Mouse (Mus musculus): ENCODE measurements around the gene Clca3a1. TPM values are rescaled to one million over a fixed set of nuclear protein-coding genes. Genes with fewer than 3 reads are reported as not detected.

Gene Clca3a1
- total and polyA plus RNA-seq, 2 experiments: 2.6 to 5.0 TPM

DNA sequence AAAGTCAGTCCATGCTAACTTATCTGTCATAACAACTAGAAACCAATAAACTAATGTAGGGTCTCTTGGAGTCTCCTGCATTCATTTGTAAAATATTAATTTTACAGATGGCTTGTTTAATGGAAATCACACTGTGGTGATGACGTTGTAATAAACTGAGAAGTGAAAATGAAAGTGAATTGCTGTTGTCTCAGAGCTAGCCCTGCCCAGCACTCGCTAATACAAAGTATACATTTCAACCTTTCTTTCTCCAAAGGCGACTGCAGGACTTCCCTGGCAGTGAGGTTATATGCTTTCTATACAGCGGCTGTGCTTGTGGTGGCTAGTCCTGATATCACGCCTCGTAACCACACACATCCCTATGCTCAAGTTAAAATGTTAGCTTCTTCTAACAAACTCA, 56.8 kb downstream of the Clca3a1 start:
- Histone ChIP-seq H3K4me1 (ENCODE audit: control insufficient read depth, insufficient read depth, low read length) (0 out of 2 replicates have a peak, but pooled peaks cover 3% of the 10 kb centered on the region), H3K79me2 (ENCODE audit: control insufficient read depth, insufficient read depth, low read length) (no peaks in the 10 kb centered on the region; the same call in 1 of the 2 replicates), H3K9ac (ENCODE audit: low read depth, low read length) (no peak overlapping the region), H3K36me3 (ENCODE audit: control insufficient read depth, insufficient read depth, low read length) (peaks cover 32% of the 10 kb centered on the region), H3K27me3 (ENCODE audit: control insufficient read depth, insufficient read depth, low read length) (no peaks in the 10 kb centered on the region), H3K27ac (replicated peaks; ENCODE audit: insufficient read depth, low read depth, low read length) (no peak overlapping the region), H3K4me3 (ENCODE audit: insufficient read depth, low read depth, low read length) (no peak overlapping the region)
- no peak for DNase-seq (ENCODE audit: extremely low read depth, low read depth, low spot score)
- TF ChIP-seq POLR2A (IDR thresholded peaks at IDR 0.05; ENCODE audit: extremely low read depth, insufficient read depth, low read length) (no peak), CTCF (IDR thresholded peaks at IDR 0.05; ENCODE audit: low read depth, low read length) (no peak)
- 52% methylated on average over 6 of the region's 6 CpGs for WGBS

DNA sequence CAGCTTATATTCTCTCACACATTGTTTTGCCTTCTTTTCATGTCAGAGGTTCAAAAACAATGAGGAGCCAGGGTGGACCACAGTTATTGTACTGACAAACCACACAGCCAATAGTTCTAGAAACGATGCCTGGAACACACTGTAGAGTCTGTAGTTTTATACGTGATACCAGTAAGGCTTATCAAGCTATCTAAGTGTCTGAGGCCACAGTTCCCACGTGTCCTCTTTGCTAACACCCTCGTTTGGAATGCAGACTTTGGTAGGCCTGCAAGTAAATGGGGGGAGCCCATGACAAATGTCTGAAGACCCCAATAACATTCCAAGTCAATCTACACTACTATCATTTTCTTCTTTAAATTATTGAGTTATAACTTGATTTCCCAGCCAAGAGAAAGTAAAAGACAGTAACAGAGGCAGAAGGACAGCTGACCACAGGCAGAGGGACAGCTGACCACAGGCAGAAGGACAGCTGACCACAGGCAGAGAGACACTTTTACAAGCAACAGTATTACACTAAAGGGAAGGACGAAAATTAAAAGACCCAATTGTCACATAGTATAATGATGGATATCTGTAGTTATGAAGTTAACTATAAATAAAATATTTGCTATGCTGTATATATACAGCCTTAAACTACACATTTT, 61.9 kb downstream of the Clca3a1 start:
- Histone ChIP-seq H3K36me3 (ENCODE audit: control insufficient read depth, insufficient read depth, low read length) (peaks cover 53% of the 10 kb centered on the region), H3K4me3 (ENCODE audit: insufficient read depth, low read depth, low read length) (no peak overlapping the region), H3K4me1 (ENCODE audit: control insufficient read depth, insufficient read depth, low read length) (no peaks in the 10 kb centered on the region; the same call in 1 of the 2 replicates), H3K79me2 (ENCODE audit: control insufficient read depth, insufficient read depth, low read length) (no peaks in the 10 kb centered on the region), H3K27me3 (ENCODE audit: control insufficient read depth, insufficient read depth, low read length) (no peaks in the 10 kb centered on the region), H3K27ac (replicated peaks; ENCODE audit: insufficient read depth, low read depth, low read length) (no peak overlapping the region), H3K9ac (ENCODE audit: low read depth, low read length) (no peak overlapping the region)
- 87% methylated on average over 5 of the region's 5 CpGs for WGBS
- TF ChIP-seq CTCF (IDR thresholded peaks at IDR 0.05; ENCODE audit: low read depth, low read length) (no peak), POLR2A (IDR thresholded peaks at IDR 0.05; ENCODE audit: extremely low read depth, insufficient read depth, low read length) (no peak)
- no peak for DNase-seq (ENCODE audit: extremely low read depth, low read depth, low spot score)

DNA sequence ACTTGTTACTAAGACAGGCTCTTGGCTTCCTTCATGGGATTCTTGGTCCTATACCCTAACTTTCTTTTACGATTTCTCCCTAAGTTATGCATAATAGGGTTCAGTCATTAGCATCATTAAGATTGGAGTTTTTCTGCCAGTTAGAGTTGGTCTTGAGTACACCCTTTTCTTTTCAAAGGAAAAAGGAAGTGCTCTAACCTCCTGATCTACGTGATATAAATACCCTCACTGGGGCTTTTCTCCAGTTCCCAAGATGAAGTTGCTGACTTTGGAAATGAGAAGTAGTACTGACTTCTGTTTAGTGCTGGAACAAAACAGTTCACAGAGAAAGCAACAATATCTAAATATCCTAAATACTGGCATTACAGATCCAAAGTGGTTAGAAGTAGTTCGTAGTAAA, 62.8 kb downstream of the Clca3a1 start:
- DNase-seq (ENCODE audit: extremely low read depth, low read depth, low spot score): peak; percentile 41

DNA sequence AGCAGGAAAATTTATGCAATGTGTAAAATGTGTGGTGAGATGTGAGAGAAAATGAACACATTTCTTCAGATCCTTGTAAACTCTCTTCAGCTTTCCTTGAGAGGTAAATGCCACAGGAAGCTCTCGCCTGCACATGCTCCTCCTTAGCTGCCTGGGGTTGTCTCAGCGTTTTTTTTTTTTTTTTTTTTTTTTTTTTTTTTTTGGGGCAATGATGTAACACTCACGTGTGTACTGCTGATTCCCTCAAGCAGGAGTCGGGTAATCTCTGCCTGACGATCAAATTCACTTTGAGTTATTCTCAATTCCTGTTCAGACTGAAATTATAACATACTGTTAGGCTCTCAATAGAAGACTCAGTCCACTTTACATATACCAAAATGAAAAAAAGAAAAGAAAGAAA, 63.6 kb downstream of the Clca3a1 start:
- TF ChIP-seq POLR2A (IDR thresholded peaks at IDR 0.05; ENCODE audit: extremely low read depth, insufficient read depth, low read length) (no peak), CTCF (IDR thresholded peaks at IDR 0.05; ENCODE audit: low read depth, low read length) (no peak)
- no peak overlapping the region for H3K27ac ChIP-seq (replicated peaks; ENCODE audit: insufficient read depth, low read depth, low read length)
- H3K4me1 ChIP-seq (ENCODE audit: control insufficient read depth, insufficient read depth, low read length): no peaks in the 10 kb centered on the region; the same call in 1 of the 2 replicates
- WGBS: 45% methylated on average over 5 of the region's 5 CpGs
- no peaks in the 10 kb centered on the region for H3K79me2 ChIP-seq (ENCODE audit: control insufficient read depth, insufficient read depth, low read length)
- peaks cover 57% of the 10 kb centered on the region for H3K36me3 ChIP-seq (ENCODE audit: control insufficient read depth, insufficient read depth, low read length)
- H3K4me3 ChIP-seq (ENCODE audit: insufficient read depth, low read depth, low read length): no peak overlapping the region
- DNase-seq (ENCODE audit: extremely low read depth, low read depth, low spot score): peak; percentile 30
- no peak overlapping the region for H3K9ac ChIP-seq (ENCODE audit: low read depth, low read length)
- no peaks in the 10 kb centered on the region for H3K27me3 ChIP-seq (ENCODE audit: control insufficient read depth, insufficient read depth, low read length)

More for the DNA sequence above, 62.8 kb downstream of the Clca3a1 start:
- Histone ChIP-seq H3K27ac (replicated peaks; ENCODE audit: insufficient read depth, low read depth, low read length) (no peak overlapping the region), H3K27me3 (ENCODE audit: control insufficient read depth, insufficient read depth, low read length) (no peaks in the 10 kb centered on the region), H3K79me2 (ENCODE audit: control insufficient read depth, insufficient read depth, low read length) (no peaks in the 10 kb centered on the region), H3K4me3 (ENCODE audit: insufficient read depth, low read depth, low read length) (no peak overlapping the region), H3K4me1 (ENCODE audit: control insufficient read depth, insufficient read depth, low read length) (no peaks in the 10 kb centered on the region; the same call in 1 of the 2 replicates), H3K9ac (ENCODE audit: low read depth, low read length) (no peak overlapping the region), H3K36me3 (ENCODE audit: control insufficient read depth, insufficient read depth, low read length) (peaks cover 57% of the 10 kb centered on the region)
- WGBS: 77% methylated on average over 3 of the region's 3 CpGs
- TF ChIP-seq POLR2A (IDR thresholded peaks at IDR 0.05; ENCODE audit: extremely low read depth, insufficient read depth, low read length) (no peak), CTCF (IDR thresholded peaks at IDR 0.05; ENCODE audit: low read depth, low read length) (no peak)

DNA sequence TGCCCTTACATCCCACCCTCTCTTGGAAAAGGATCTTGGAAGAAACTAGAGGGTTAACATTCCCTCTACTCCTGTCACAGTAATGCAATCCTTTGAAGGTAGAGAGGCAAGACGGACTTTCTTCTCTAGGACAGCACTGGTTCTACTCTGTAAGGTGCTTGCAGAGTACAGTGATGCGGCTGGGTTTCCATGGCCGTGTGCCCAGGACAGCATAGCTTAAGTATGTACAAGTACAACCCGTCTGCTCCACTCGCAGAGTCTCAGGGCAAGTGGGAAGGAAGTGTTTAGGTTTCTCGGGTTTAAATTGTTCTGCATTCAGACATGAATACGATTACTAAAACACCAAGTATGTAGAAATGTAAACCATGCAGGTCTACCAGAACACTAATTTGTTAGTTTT, 65.8 kb downstream of the Clca3a1 start:
- 91% methylated on average over 7 of the region's 7 CpGs for WGBS
- peaks cover 60% of the 10 kb centered on the region for H3K36me3 ChIP-seq (ENCODE audit: control insufficient read depth, insufficient read depth, low read length)

DNA sequence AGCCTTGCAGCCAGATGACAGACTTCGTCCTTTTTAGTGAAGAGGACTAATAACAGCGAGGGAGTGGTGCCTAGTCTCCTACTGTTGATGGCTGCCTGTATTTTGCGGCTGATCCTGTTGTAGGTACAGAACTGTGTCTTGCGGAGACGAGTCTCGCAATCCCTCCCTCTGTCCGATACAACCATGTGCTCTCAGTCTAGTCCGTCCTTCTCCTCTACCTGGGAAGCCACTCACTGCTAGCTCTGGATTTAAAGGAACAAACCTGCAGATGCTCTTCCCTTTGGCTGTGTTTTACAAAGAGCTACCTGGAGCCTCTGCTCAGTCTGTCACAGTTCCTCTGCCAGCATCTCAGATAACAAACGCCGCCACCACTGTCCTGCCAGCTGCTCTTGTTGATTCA, 66.7 kb downstream of the Clca3a1 start:
- DNase-seq (ENCODE audit: extremely low read depth, low read depth, low spot score): no peak

More for the DNA sequence above, 65.8 kb downstream of the Clca3a1 start:
- H3K4me3 ChIP-seq (ENCODE audit: insufficient read depth, low read depth, low read length): no peak overlapping the region
- H3K27me3 ChIP-seq (ENCODE audit: control insufficient read depth, insufficient read depth, low read length): no peaks in the 10 kb centered on the region
- TF ChIP-seq CTCF (IDR thresholded peaks at IDR 0.05; ENCODE audit: low read depth, low read length) (no peak), POLR2A (IDR thresholded peaks at IDR 0.05; ENCODE audit: extremely low read depth, insufficient read depth, low read length) (no peak)
- no peak overlapping the region for H3K27ac ChIP-seq (replicated peaks; ENCODE audit: insufficient read depth, low read depth, low read length)
- H3K4me1 ChIP-seq (ENCODE audit: control insufficient read depth, insufficient read depth, low read length): no peaks in the 10 kb centered on the region; the same call in 1 of the 2 replicates
- H3K9ac ChIP-seq (ENCODE audit: low read depth, low read length): no peak overlapping the region
- no peaks in the 10 kb centered on the region for H3K79me2 ChIP-seq (ENCODE audit: control insufficient read depth, insufficient read depth, low read length)
- DNase-seq (ENCODE audit: extremely low read depth, low read depth, low spot score): no peak

More for the DNA sequence above, 66.7 kb downstream of the Clca3a1 start:
- Histone ChIP-seq H3K27me3 (ENCODE audit: control insufficient read depth, insufficient read depth, low read length) (no peaks in the 10 kb centered on the region), H3K79me2 (ENCODE audit: control insufficient read depth, insufficient read depth, low read length) (no peaks in the 10 kb centered on the region), H3K36me3 (ENCODE audit: control insufficient read depth, insufficient read depth, low read length) (peaks cover 63% of the 10 kb centered on the region), H3K9ac (ENCODE audit: low read depth, low read length) (no peak overlapping the region), H3K4me1 (ENCODE audit: control insufficient read depth, insufficient read depth, low read length) (no peaks in the 10 kb centered on the region; the same call in 1 of the 2 replicates), H3K4me3 (ENCODE audit: insufficient read depth, low read depth, low read length) (no peak overlapping the region), H3K27ac (replicated peaks; ENCODE audit: insufficient read depth, low read depth, low read length) (no peak overlapping the region)
- no peak for TF ChIP-seq CTCF (IDR thresholded peaks at IDR 0.05; ENCODE audit: low read depth, low read length)
- TF ChIP-seq POLR2A (IDR thresholded peaks at IDR 0.05; ENCODE audit: extremely low read depth, insufficient read depth, low read length): no peak
- WGBS: 89% methylated on average over 10 of the region's 10 CpGs
